Mouse (Mus musculus): Measurements from ENCODE around the gene Arhgdib. TPM values are rescaled to one million over a fixed set of nuclear protein-coding genes. Genes with fewer than 3 reads are reported as not detected.

Arhgdib gene
- polyA plus RNA-seq, 1 experiment from 2014 or later: 56.2 TPM

DNA sequence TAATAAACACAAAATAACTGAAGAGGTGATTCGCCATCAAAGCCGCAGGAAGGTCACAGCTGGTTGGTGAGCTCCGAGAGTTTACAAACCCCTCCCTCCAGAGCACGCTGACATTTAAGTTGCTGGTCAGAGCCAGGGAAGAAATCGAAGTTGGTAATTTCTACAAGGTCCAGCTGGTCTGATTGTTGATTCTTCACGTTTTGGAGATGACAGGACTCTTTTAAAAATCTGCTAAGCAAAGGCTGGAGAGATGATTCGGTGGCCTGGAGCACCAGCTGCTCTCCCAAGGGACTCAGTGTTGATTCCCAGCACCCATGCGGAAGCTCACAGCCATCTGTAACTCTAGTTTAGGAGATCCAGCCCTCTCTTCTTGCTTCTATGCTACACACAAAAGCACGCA is 5.3 kb downstream of the Arhgdib start:
- Histone ChIP-seq H3K36me3 (replicated peaks; ENCODE audit: control insufficient read depth, insufficient read depth, low read depth, low read length) (no peaks in the 10 kb centered on the region), H3K4me2 (ENCODE audit: low read depth, low read length) (no peak overlapping the region), H3K9ac (replicated peaks; ENCODE audit: low read length) (no peak overlapping the region), H3K9me3 (replicated peaks; ENCODE audit: control insufficient read depth, low read length) (no peaks in the 10 kb centered on the region), H3K27me3 (ENCODE audit: control insufficient read depth, insufficient read depth, low read length) (no peaks in the 10 kb centered on the region), H3K27ac (replicated peaks; ENCODE audit: low read depth, low read length) (no peak overlapping the region), H3K4me3 (ENCODE audit: low read depth, low read length) (no peak overlapping the region), H3K4me1 (ENCODE audit: control insufficient read depth, insufficient read depth, low read length) (peaks cover 3% of the 10 kb centered on the region; the same call in 1 of the 2 replicates)
- no peak for ATAC-seq (replicated peaks; ENCODE audit: insufficient number of reproducible peaks, low FRiP score, low TSS enrichment, low read depth)
- DNase-seq (ENCODE audit: low spot score): no peak
- WGBS: 81% methylated on average over 9 of the region's 9 CpGs

DNA sequence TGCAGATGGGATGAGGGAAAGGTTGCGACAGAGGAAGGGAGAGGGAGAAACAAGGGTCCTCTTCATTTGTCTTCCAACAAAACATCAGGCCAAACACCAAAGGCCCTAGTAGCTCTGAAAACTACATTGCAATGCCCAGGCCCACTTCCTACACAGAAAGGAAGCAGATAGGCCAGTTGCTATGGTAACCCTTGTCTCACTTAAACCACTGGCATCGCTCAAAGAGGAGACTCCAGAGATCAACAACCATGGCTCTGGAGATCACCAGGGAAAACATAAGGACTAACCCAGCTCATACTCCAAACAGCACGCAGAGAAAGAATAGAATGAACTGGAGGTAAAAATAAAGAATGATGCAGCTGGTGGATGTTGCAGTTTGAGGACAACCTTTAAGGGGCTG is 6.5 kb downstream of the Arhgdib start:
- Histone ChIP-seq H3K4me3 (ENCODE audit: low read depth, low read length) (no peak overlapping the region), H3K36me3 (replicated peaks; ENCODE audit: control insufficient read depth, insufficient read depth, low read depth, low read length) (no peaks in the 10 kb centered on the region)
- ATAC-seq (replicated peaks; ENCODE audit: insufficient number of reproducible peaks, low FRiP score, low TSS enrichment, low read depth): no peak

DNA sequence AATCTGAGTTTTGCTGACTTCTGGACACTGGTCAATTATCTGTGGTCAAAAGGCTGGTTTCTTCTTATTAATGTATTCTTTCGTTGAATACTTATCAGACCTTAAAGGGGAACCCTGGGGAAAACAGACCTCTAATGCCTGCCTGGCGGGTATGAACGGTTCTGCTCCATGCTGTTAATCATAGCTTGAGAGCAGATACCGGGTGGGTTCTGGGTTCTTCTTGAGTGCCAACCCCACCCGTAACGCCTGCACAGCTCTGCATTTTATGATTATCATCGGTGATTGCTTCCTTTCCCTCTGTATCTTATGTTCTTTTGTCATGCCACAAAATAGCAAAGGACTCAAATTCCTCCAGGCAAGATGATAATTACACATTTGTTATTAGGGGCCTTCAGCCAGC is 7.6 kb downstream of the Arhgdib start:
- Histone ChIP-seq H3K4me1 (ENCODE audit: control insufficient read depth, insufficient read depth, low read length) (no peaks in the 10 kb centered on the region), H3K9ac (replicated peaks; ENCODE audit: low read length) (no peak overlapping the region), H3K27ac (replicated peaks; ENCODE audit: low read depth, low read length) (no peak overlapping the region), H3K36me3 (replicated peaks; ENCODE audit: control insufficient read depth, insufficient read depth, low read depth, low read length) (no peaks in the 10 kb centered on the region), H3K27me3 (ENCODE audit: control insufficient read depth, insufficient read depth, low read length) (no peaks in the 10 kb centered on the region), H3K4me2 (ENCODE audit: low read depth, low read length) (no peak overlapping the region), H3K9me3 (replicated peaks; ENCODE audit: control insufficient read depth, low read length) (no peaks in the 10 kb centered on the region), H3K4me3 (ENCODE audit: low read depth, low read length) (no peak overlapping the region)
- ATAC-seq (replicated peaks; ENCODE audit: insufficient number of reproducible peaks, low FRiP score, low TSS enrichment, low read depth) (no peak), DNase-seq (ENCODE audit: low spot score) (no peak)
- 87% methylated on average over 7 of the region's 7 CpGs for WGBS

More for the DNA sequence above, 6.5 kb downstream of the Arhgdib start:
- no peak overlapping the region for H3K4me2 ChIP-seq (ENCODE audit: low read depth, low read length)
- no peaks in the 10 kb centered on the region for H3K27me3 ChIP-seq (ENCODE audit: control insufficient read depth, insufficient read depth, low read length)
- WGBS: 78% methylated on average over 3 of the region's 3 CpGs
- no peak overlapping the region for H3K9ac ChIP-seq (replicated peaks; ENCODE audit: low read length)
- no peaks in the 10 kb centered on the region for H3K9me3 ChIP-seq (replicated peaks; ENCODE audit: control insufficient read depth, low read length)
- DNase-seq (ENCODE audit: low spot score): no peak
- no peaks in the 10 kb centered on the region for H3K4me1 ChIP-seq (ENCODE audit: control insufficient read depth, insufficient read depth, low read length)
- no peak overlapping the region for H3K27ac ChIP-seq (replicated peaks; ENCODE audit: low read depth, low read length)

DNA sequence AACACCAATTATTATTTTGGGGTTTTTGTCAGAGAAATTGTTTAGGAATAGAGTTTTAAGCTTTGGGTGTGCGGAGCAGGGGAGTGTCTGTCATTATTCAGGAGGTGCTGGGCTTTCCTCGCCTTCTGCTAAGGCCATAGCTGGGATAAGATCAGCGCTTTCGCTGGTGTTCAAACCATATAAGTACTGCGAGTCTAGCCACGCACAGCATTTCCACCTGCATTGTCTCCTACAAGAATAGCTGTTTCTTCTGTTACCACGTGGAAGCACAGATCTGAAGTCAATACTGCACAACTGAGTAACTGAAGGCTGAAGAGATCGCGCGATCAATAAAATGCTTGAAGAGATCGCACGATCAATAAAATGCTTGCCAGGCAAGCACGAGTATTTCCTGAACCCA is 10.5 kb downstream of the Arhgdib start:
- ATAC-seq (replicated peaks; ENCODE audit: insufficient number of reproducible peaks, low FRiP score, low TSS enrichment, low read depth): no peak; the same call in 1 of the 2 replicates

DNA sequence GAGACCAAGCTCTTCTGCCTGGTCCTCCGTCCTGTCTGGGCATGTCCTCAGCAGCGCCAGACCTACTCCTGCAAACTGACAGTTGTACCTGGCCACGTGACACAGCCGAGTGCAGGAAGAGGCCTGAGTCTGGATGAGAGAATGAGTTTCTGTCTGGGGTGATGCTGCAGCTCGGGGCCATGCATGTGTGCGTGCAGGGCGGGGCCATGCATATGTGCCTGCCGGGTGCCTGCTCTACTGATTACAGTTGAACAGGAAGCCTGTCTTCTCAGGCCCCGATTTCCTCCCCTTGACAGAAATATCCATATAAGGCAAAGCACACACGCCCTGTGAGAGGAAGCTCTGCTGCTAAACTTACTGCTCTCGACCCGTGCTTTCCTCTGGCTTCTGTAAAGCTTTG is 11.0 kb downstream of the Arhgdib start:
- peak; percentile 74 for ATAC-seq (replicated peaks; ENCODE audit: insufficient number of reproducible peaks, low FRiP score, low TSS enrichment, low read depth)
- Histone ChIP-seq H3K27ac (replicated peaks; ENCODE audit: low read depth, low read length) (0 out of 2 replicates have a peak overlapping the region, but pooled peaks have one; percentile 20), H3K9ac (replicated peaks; ENCODE audit: low read length) (0 out of 2 replicates have a peak overlapping the region, but pooled peaks have one; percentile 8), H3K36me3 (replicated peaks; ENCODE audit: control insufficient read depth, insufficient read depth, low read depth, low read length) (no peaks in the 10 kb centered on the region), H3K4me2 (ENCODE audit: low read depth, low read length) (no peak overlapping the region), H3K4me1 (ENCODE audit: control insufficient read depth, insufficient read depth, low read length) (no peaks in the 10 kb centered on the region), H3K4me3 (ENCODE audit: low read depth, low read length) (no peak overlapping the region), H3K9me3 (replicated peaks; ENCODE audit: control insufficient read depth, low read length) (no peaks in the 10 kb centered on the region), H3K27me3 (ENCODE audit: control insufficient read depth, insufficient read depth, low read length) (no peaks in the 10 kb centered on the region)
- peak; percentile 68 for DNase-seq (ENCODE audit: low spot score)
- WGBS: 28% methylated on average over 12 of the region's 12 CpGs

More for the DNA sequence above, 10.5 kb downstream of the Arhgdib start:
- no peak overlapping the region for H3K9ac ChIP-seq (replicated peaks; ENCODE audit: low read length)
- no peak overlapping the region for H3K27ac ChIP-seq (replicated peaks; ENCODE audit: low read depth, low read length)
- no peak for DNase-seq (ENCODE audit: low spot score)
- H3K36me3 ChIP-seq (replicated peaks; ENCODE audit: control insufficient read depth, insufficient read depth, low read depth, low read length): no peaks in the 10 kb centered on the region
- no peak overlapping the region for H3K4me3 ChIP-seq (ENCODE audit: low read depth, low read length)
- H3K9me3 ChIP-seq (replicated peaks; ENCODE audit: control insufficient read depth, low read length): no peaks in the 10 kb centered on the region
- H3K4me2 ChIP-seq (ENCODE audit: low read depth, low read length): no peak overlapping the region
- H3K4me1 ChIP-seq (ENCODE audit: control insufficient read depth, insufficient read depth, low read length): no peaks in the 10 kb centered on the region
- 89% methylated on average over 13 of the region's 13 CpGs for WGBS
- no peaks in the 10 kb centered on the region for H3K27me3 ChIP-seq (ENCODE audit: control insufficient read depth, insufficient read depth, low read length)

DNA sequence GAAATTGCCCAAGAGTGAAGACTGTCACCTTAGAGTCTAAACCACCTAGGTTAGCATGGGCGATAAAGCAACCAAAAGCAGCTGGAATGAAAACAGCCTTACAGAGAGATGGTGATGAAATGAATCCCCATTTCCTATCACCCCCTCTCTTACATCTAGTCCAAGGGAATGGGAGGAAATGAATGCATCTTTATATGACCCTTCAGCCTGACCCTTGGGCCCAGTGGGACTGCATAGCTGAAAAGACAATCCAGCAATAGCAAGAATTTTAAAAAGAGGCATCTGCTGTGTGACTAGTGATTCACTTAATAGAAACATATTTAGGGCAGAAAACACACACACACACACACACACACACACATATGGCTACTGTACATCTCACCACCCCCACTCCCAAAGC is 14.1 kb downstream of the Arhgdib start:
- Histone ChIP-seq H3K27me3 (ENCODE audit: control insufficient read depth, insufficient read depth, low read length) (no peaks in the 10 kb centered on the region), H3K27ac (replicated peaks; ENCODE audit: low read depth, low read length) (no peak overlapping the region), H3K4me1 (ENCODE audit: control insufficient read depth, insufficient read depth, low read length) (no peaks in the 10 kb centered on the region), H3K36me3 (replicated peaks; ENCODE audit: control insufficient read depth, insufficient read depth, low read depth, low read length) (no peaks in the 10 kb centered on the region), H3K9me3 (replicated peaks; ENCODE audit: control insufficient read depth, low read length) (no peaks in the 10 kb centered on the region), H3K9ac (replicated peaks; ENCODE audit: low read length) (no peak overlapping the region), H3K4me2 (ENCODE audit: low read depth, low read length) (no peak overlapping the region), H3K4me3 (ENCODE audit: low read depth, low read length) (no peak overlapping the region)
- WGBS: 75% methylated on average over 1 of the region's 1 CpGs
- DNase-seq (ENCODE audit: low spot score) (no peak), ATAC-seq (replicated peaks; ENCODE audit: insufficient number of reproducible peaks, low FRiP score, low TSS enrichment, low read depth) (no peak)

DNA sequence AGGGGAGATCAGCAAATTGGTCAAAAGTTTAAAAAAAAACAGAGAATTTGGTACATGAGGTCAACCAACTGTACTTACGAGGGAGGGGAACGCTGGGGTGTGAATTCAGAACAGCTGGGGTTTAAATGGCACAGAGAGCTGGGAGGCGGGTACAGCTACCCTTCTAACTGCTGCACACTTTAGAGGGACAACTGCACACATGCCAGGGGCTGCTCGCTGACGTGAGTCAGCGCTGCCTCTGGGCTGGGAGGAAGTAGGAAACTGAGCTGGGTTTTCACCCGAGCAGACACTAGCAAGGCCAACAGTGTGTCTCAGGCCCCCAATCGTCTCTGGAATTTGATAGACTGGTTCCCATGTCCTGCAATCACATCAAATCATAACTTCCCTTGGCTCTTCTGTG is 16.6 kb downstream of the Arhgdib start:
- 69% methylated on average over 8 of the region's 8 CpGs for WGBS
- Histone ChIP-seq H3K27me3 (ENCODE audit: control insufficient read depth, insufficient read depth, low read length) (no peaks in the 10 kb centered on the region), H3K36me3 (replicated peaks; ENCODE audit: control insufficient read depth, insufficient read depth, low read depth, low read length) (no peaks in the 10 kb centered on the region), H3K27ac (replicated peaks; ENCODE audit: low read depth, low read length) (no peak overlapping the region), H3K4me3 (ENCODE audit: low read depth, low read length) (no peak overlapping the region), H3K4me1 (ENCODE audit: control insufficient read depth, insufficient read depth, low read length) (no peaks in the 10 kb centered on the region), H3K4me2 (ENCODE audit: low read depth, low read length) (no peak overlapping the region), H3K9me3 (replicated peaks; ENCODE audit: control insufficient read depth, low read length) (no peaks in the 10 kb centered on the region), H3K9ac (replicated peaks; ENCODE audit: low read length) (no peak overlapping the region)
- DNase-seq (ENCODE audit: low spot score) (no peak), ATAC-seq (replicated peaks; ENCODE audit: insufficient number of reproducible peaks, low FRiP score, low TSS enrichment, low read depth) (no peak)

DNA sequence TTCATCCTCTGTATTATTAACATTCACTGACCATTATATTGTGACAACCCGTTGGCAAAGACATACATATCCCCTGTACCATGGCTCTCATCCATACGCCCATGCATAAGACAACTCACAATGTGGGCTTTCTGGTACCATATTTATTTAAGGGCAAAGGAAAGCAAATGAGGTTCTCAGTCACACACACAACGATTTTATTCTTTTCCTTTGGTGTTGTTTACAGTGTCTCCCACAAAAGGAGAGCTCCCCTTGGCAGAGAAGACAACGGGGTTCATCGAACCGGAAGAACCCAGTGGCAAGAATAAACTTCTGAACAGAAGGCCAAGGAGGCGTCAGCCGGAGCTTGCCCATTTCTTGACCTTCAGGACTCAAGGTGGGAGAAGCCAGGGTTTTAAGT is 18.2 kb downstream of the Arhgdib start, which contains the start of gene Pde6h:
TSS of gene Pde6h (plus strand) at position 301 of the 400 bp plus-strand sequence.
- Histone ChIP-seq H3K4me1 (ENCODE audit: control insufficient read depth, insufficient read depth, low read length) (no peaks in the 10 kb centered on the region), H3K36me3 (replicated peaks; ENCODE audit: control insufficient read depth, insufficient read depth, low read depth, low read length) (no peaks in the 10 kb centered on the region)
- ATAC-seq (replicated peaks; ENCODE audit: insufficient number of reproducible peaks, low FRiP score, low TSS enrichment, low read depth): no peak

More for the DNA sequence above, 18.2 kb downstream of the Arhgdib start, which contains the start of gene Pde6h:
- WGBS: 93% methylated on average over 8 of the region's 8 CpGs
- H3K27ac ChIP-seq (replicated peaks; ENCODE audit: low read depth, low read length): no peak within 1 kb of the TSS
- DNase-seq (ENCODE audit: low spot score): no peak
- H3K4me3 ChIP-seq (ENCODE audit: low read depth, low read length): no peak within 1 kb of the TSS
- no peak within 1 kb of the TSS for H3K4me2 ChIP-seq (ENCODE audit: low read depth, low read length)
- H3K9me3 ChIP-seq (replicated peaks; ENCODE audit: control insufficient read depth, low read length): no peaks in the 10 kb centered on the region
- H3K9ac ChIP-seq (replicated peaks; ENCODE audit: low read length): no peak within 1 kb of the TSS
- no peaks in the 10 kb centered on the region for H3K27me3 ChIP-seq (ENCODE audit: control insufficient read depth, insufficient read depth, low read length)
